Mouse (Mus musculus) CD4-positive helper T cell, adult 2 months (primary cell): ENCODE results near the gene Areg.

ENCODE experiments used
- DNase-seq: peaks from one replicate; pipeline ENCODE4 v3.0.0-alpha.2; 2012; ENCODE audit warnings: low read depth, missing footprints, low spot score

Gene Areg

GRCm38 (mm10) chr5:91162787-91163186 lies 23.4 kb downstream of the Areg start:
- no peak for DNase-seq

GRCm38 (mm10) chr5:91166601-91167000 lies 27.2 kb downstream of the Areg start:
- no peak for DNase-seq

- DNase-seq, result no peak
Measured at GRCm38 (mm10) chr5:91176397-91176796, 37.0 kb downstream of the Areg start.

- no peak for DNase-seq
Measured at GRCm38 (mm10) chr5:91194572-91194971, 55.2 kb downstream of the Areg start.
